Mouse (Mus musculus): ENCODE measurements at regions not wholly inside any gene's neighbourhood (a gene's known extent, or its start where the extent isn't known, plus 50 kb on each side); places are given as distances from the start of the nearest gene placed in this dataset.

- TF ChIP-seq CTCF (IDR thresholded peaks at IDR 0.05; ENCODE audit: low read depth) (no peak), EP300 (optimal IDR thresholded peaks at IDR 0.05) (no peak)
These were observed 50.9 kb upstream of the Cbln4 start for GRCm38 (mm10) chr2:172094159-172094558.

All from stomach, postnatal 0 days (tissue).